Mouse (Mus musculus): ENCODE results near the gene Vamp1. TPM values are rescaled to one million over a fixed set of nuclear protein-coding genes. Genes with fewer than 3 reads are reported as not detected.

Vamp1 gene
- total RNA-seq, 2 experiments from 2014 or later, result 5.0 to 6.5 TPM

GRCm38 (mm10) chr6:125210436-125210835, 4.9 kb upstream of the Vamp1 start:
- intact Hi-C loops (cut with DNase I), result no loop called here
- DNase-seq, result no peak

- intact Hi-C loops (cut with DNase I), result no loop called here
- no peak for DNase-seq
Observed at GRCm38 (mm10) chr6:125212621-125213020, 2.7 kb upstream of the Vamp1 start.

GRCm38 (mm10) chr6:125213129-125213528, 2.2 kb upstream of the Vamp1 start:
- no peak for DNase-seq
- intact Hi-C loops (cut with DNase I), result no loop called here

- no peak for DNase-seq
- intact Hi-C loops (cut with DNase I), result no loop called here
Observed at GRCm38 (mm10) chr6:125213715-125214114, 1.6 kb upstream of the Vamp1 start.

- DNase-seq, result no peak
- intact Hi-C loops (cut with DNase I), result loop anchor here (5.0 kb wide), 1 partner anchor 150 kb away; no protein-coding TSS in a partner anchor
Observed at GRCm38 (mm10) chr6:125216898-125217297, 1.5 kb downstream of the Vamp1 start.

GRCm38 (mm10) chr6:125217899-125218298, 2.5 kb downstream of the Vamp1 start:
- DNase-seq, result no peak

GRCm38 (mm10) chr6:125218963-125219362, 3.6 kb downstream of the Vamp1 start:
- intact Hi-C loops (cut with DNase I), result loop anchor here (1.0 to 5.0 kb wide), 3 partner anchors 26 to 148 kb away; no protein-coding TSS in a partner anchor
- peak; percentile 53 to 67 for DNase-seq

More at GRCm38 (mm10) chr6:125217899-125218298, 2.5 kb downstream of the Vamp1 start:
- intact Hi-C loops (cut with DNase I), result loop anchor here (2.0 to 5.0 kb wide), 2 partner anchors 25 to 149 kb away; no protein-coding TSS in a partner anchor

- intact Hi-C loops (cut with DNase I), result no loop called here
- no peak for DNase-seq
Observed at GRCm38 (mm10) chr6:125221115-125221745, 5.9 kb downstream of the Vamp1 start.

- no peak for DNase-seq
Observed at GRCm38 (mm10) chr6:125222146-125222545, 6.8 kb downstream of the Vamp1 start.

GRCm38 (mm10) chr6:125222577-125222976, 7.2 kb downstream of the Vamp1 start:
- DNase-seq, result no peak
- intact Hi-C loops (cut with DNase I), result no loop called here

More at GRCm38 (mm10) chr6:125222146-125222545, 6.8 kb downstream of the Vamp1 start:
- intact Hi-C loops (cut with DNase I), result no loop called here

- intact Hi-C loops (cut with DNase I), result loop anchor here (5.0 kb wide), 1 partner anchor 63 kb away; no protein-coding TSS in a partner anchor
Observed at GRCm38 (mm10) chr6:125225518-125226115, 10.3 kb downstream of the Vamp1 start.

GRCm38 (mm10) chr6:125230571-125230970, 15.2 kb downstream of the Vamp1 start:
- intact Hi-C loops (cut with DNase I), result no loop called here
- DNase-seq, result no peak

More at GRCm38 (mm10) chr6:125225518-125226115, 10.3 kb downstream of the Vamp1 start:
- no peak for DNase-seq

- peak; percentile 67 to 77 for DNase-seq
- intact Hi-C loops (cut with DNase I), result no loop called here
Observed at GRCm38 (mm10) chr6:125231117-125232044, 16.0 kb downstream of the Vamp1 start, which contains the start of gene Tapbpl. Gene Tapbpl (minus strand): TSS chr6:125231860.

- DNase-seq, result no peak
- intact Hi-C loops (cut with DNase I), result no loop called here
Observed at GRCm38 (mm10) chr6:125232045-125232437, 16.7 kb downstream of the Vamp1 start.

GRCm38 (mm10) chr6:125232516-125232915, 17.2 kb downstream of the Vamp1 start:
- no peak for DNase-seq
- intact Hi-C loops (cut with DNase I), result no loop called here

GRCm38 (mm10) chr6:125233816-125234519, 18.6 kb downstream of the Vamp1 start:
- no peak for DNase-seq
- intact Hi-C loops (cut with DNase I), result no loop called here

GRCm38 (mm10) chr6:125234520-125234828, 19.1 kb downstream of the Vamp1 start:
- intact Hi-C loops (cut with DNase I), result no loop called here
- no peak for DNase-seq

- intact Hi-C loops (cut with DNase I), result no loop called here
- no peak for DNase-seq
Observed at GRCm38 (mm10) chr6:125236341-125236740, 21.0 kb downstream of the Vamp1 start.

- intact Hi-C loops (cut with DNase I), result no loop called here
- no peak for DNase-seq
Observed at GRCm38 (mm10) chr6:125236782-125237181, 21.4 kb downstream of the Vamp1 start, which contains the start of gene Cd27. Gene Cd27 (minus strand): TSS chr6:125237010.

GRCm38 (mm10) chr6:125237421-125237820, 22.1 kb downstream of the Vamp1 start:
- no peak for DNase-seq
- intact Hi-C loops (cut with DNase I), result no loop called here

Data from heart, postnatal 36 days (tissue).